Mouse (Mus musculus) ES-Bruce4 (cell line): ENCODE results near the gene Slc10a7.

Source experiments
- CTCF ChIP-seq: IDR thresholded peaks from one replicate; pipeline ENCODE4 v1.8.1; 2011; ENCODE audit warnings: low read depth, low read length
- EP300 ChIP-seq: IDR thresholded peaks from 2 replicates; pipeline ENCODE4 v1.6.1; 2011; ENCODE audit warnings: low read depth, low read length; ENCODE audit not compliant: insufficient read depth
- POLR2A ChIP-seq: IDR thresholded peaks from one replicate; pipeline ENCODE4 v1.8.1; 2011; ENCODE audit warnings: low read length; ENCODE audit not compliant: insufficient read depth

DNA sequence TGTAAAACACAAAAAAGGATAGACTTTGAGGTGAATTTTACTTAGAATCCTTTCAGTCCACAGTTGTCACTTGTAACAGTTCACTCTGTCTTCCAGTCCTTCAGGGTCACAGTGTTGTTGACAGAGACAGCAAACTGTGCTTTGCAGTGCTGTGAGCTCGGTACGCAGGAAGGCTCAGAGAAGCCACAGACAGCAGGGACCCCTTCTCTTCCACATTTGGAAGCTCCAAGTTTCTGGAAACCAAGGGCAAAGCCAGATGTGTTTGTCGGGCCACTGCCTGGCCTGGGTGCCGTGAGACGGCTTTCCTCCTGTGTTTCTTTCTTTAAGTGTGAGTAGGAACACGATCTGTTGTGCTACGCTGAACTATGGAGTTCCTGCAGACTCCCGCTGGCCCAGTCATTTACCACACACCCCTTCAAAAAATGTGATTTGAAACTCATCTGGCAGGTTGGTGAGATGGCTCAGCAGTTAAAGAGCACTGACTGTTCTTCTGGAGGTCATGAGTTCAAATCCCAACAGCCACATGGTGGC is 126.2 kb downstream of the Slc10a7 start:
- TF ChIP-seq EP300 (no peak), POLR2A (no peak), CTCF (no peak)
